Mouse (Mus musculus) midbrain, postnatal 0 days (tissue): ENCODE measurements at regions not wholly inside any gene's neighbourhood (a gene's known extent, or its start where the extent isn't known, plus 50 kb on each side); places are given as distances from the start of the nearest gene placed in this dataset.

Source experiments
- ATAC-seq: fragments of 200-750 bp; cut with Nextera tagmentation; 2 replicates; pipeline ENCODE4 v1.8.0; 2017; ENCODE audit warnings: moderate number of reproducible peaks, mild to moderate bottlenecking, moderate TSS enrichment, moderate library complexity; ENCODE audit not compliant: low FRiP score
- DNase-seq: peaks from one replicate; pipeline ENCODE4 v3.0.0-alpha.2; 2015; ENCODE audit warnings: low spot score
- H3K27ac ChIP-seq: fragments of 300-500 bp; sonication (generic); 2 replicates; pipeline ENCODE4 v1.5.1; 2014; ENCODE audit warnings: low read depth, mild to moderate bottlenecking, low read length, mixed read lengths
- H3K27me3 ChIP-seq: fragments of 300-500 bp; sonication (generic); 2 replicates; pipeline ENCODE4 v1.6.1; 2014; ENCODE audit warnings: low read length, control low read depth, mixed read lengths; ENCODE audit not compliant: insufficient read depth
- H3K36me3 ChIP-seq: fragments of 300-500 bp; sonication (generic); 2 replicates; pipeline ENCODE4 v1.6.1; 2014; ENCODE audit warnings: low read length, control low read depth, mixed read lengths; ENCODE audit not compliant: insufficient read depth
- H3K4me1 ChIP-seq: fragments of 300-500 bp; sonication (generic); 2 replicates; pipeline ENCODE4 v1.6.1; 2014; ENCODE audit warnings: mild to moderate bottlenecking, control low read depth, antibody characterized with exemption, low read length, mixed read lengths; ENCODE audit not compliant: insufficient read depth
- H3K4me2 ChIP-seq: fragments of 300-500 bp; sonication (generic); 2 replicates; pipeline ENCODE4 v1.6.1; 2014; ENCODE audit warnings: low read depth, mild to moderate bottlenecking, low read length, mixed read lengths; ENCODE audit not compliant: poor library complexity, severe bottlenecking
- H3K4me3 ChIP-seq: fragments of 300-500 bp; sonication (generic); 2 replicates; pipeline ENCODE4 v1.5.1; 2014; ENCODE audit warnings: low read depth, mild to moderate bottlenecking, low read length, moderate library complexity
- H3K9ac ChIP-seq: fragments of 300-500 bp; sonication (generic); replicated peaks from 2 replicates; pipeline ENCODE4 v1.6.1; 2014; ENCODE audit warnings: mild to moderate bottlenecking, low read length, moderate library complexity, mixed read lengths; ENCODE audit not compliant: poor library complexity, severe bottlenecking
- H3K9me3 ChIP-seq: fragments of 300-500 bp; sonication (generic); 2 replicates; pipeline ENCODE4 v1.6.1; 2016; ENCODE audit warnings: low read length, control low read depth
- CTCF ChIP-seq: IDR thresholded peaks from 2 replicates; pipeline ENCODE4 v1.5.1; 2016; ENCODE audit warnings: antibody characterized with exemption, mild to moderate bottlenecking
- WGBS: fragments of 180-500 bp; shearing (Covaris S2); extraction: QIAGEN DNeasy Blood & Tissue Kit; methylation state at CpG from one replicate; pipeline ENCODE4 v1.1.7; 2014; 5-methylcytosine and 5-hydroxymethylcytosine counted together

GRCm38 (mm10) chr15:44064855-44065254 lies 3930.7 kb downstream of the 9330182O14Rik start:
- Histone ChIP-seq H3K9ac (no peak overlapping the region), H3K36me3 (no peaks in the 10 kb centered on the region), H3K9me3 (no peaks in the 10 kb centered on the region), H3K4me2 (no peak overlapping the region), H3K27me3 (no peaks in the 10 kb centered on the region), H3K4me3 (no peak overlapping the region), H3K4me1 (no peaks in the 10 kb centered on the region), H3K27ac (no peak overlapping the region)
- no peak for TF ChIP-seq CTCF
- WGBS, result 81% methylated on average over 2 of the region's 2 CpGs
- ATAC-seq (no peak), DNase-seq (no peak)

- ATAC-seq, result no peak
- no peak for TF ChIP-seq CTCF
- H3K27ac ChIP-seq, result no peak overlapping the region
- no peaks in the 10 kb centered on the region for H3K27me3 ChIP-seq
- no peak for DNase-seq
- H3K4me1 ChIP-seq, result no peaks in the 10 kb centered on the region
- no peak overlapping the region for H3K9ac ChIP-seq
- WGBS, result 94% methylated on average over 1 of the region's 1 CpGs
- no peaks in the 10 kb centered on the region for H3K9me3 ChIP-seq
- H3K4me3 ChIP-seq, result no peak overlapping the region
- no peak overlapping the region for H3K4me2 ChIP-seq
- H3K36me3 ChIP-seq, result no peaks in the 10 kb centered on the region
These were observed 3949.5 kb downstream of the 9330182O14Rik start for GRCm38 (mm10) chr15:44083680-44084079.

GRCm38 (mm10) chr15:44112328-44112944 lies 3978.3 kb downstream of the 9330182O14Rik start:
- Histone ChIP-seq H3K27ac (no peak overlapping the region), H3K27me3 (no peaks in the 10 kb centered on the region), H3K36me3 (no peaks in the 10 kb centered on the region), H3K4me2 (no peak overlapping the region), H3K9ac (no peak overlapping the region), H3K4me3 (no peak overlapping the region), H3K4me1 (no peaks in the 10 kb centered on the region), H3K9me3 (no peaks in the 10 kb centered on the region)
- DNase-seq, result peak; percentile 31
- whole genome bisulfite sequencing, result 75% methylated on average over 2 of the region's 2 CpGs
- ATAC-seq, result no peak
- no peak for TF ChIP-seq CTCF

- H3K36me3 ChIP-seq, result no peaks in the 10 kb centered on the region
- no peak for TF ChIP-seq CTCF
- H3K27ac ChIP-seq, result no peak overlapping the region
- 81% methylated on average over 1 of the region's 1 CpGs for WGBS
- no peaks in the 10 kb centered on the region for H3K27me3 ChIP-seq
- DNase-seq, result no peak
- H3K4me1 ChIP-seq, result no peaks in the 10 kb centered on the region
- no peaks in the 10 kb centered on the region for H3K9me3 ChIP-seq
- ATAC-seq, result no peak
- no peak overlapping the region for H3K4me3 ChIP-seq
- no peak overlapping the region for H3K9ac ChIP-seq
- H3K4me2 ChIP-seq, result no peak overlapping the region
These were observed 4000.0 kb downstream of the 9330182O14Rik start for GRCm38 (mm10) chr15:44134213-44134612.
